Mouse (Mus musculus) CH12.LX (cell line): ENCODE measurements around the gene Zfp800. TPM values are rescaled to one million over a fixed set of nuclear protein-coding genes. Genes with fewer than 3 reads are reported as not detected.

Experiments
- DNase-seq: peaks from one replicate; pipeline ENCODE4 v3.0.0-alpha.2; 2013; ENCODE audit errors: extremely low read depth
- H3K27ac ChIP-seq: 2 replicates; pipeline ENCODE4 v1.5.1; 2012; ENCODE audit warnings: low read depth, mild to moderate bottlenecking, control low read depth, moderate library complexity; ENCODE audit not compliant: insufficient read depth
- H3K27me3 ChIP-seq: replicated peaks from 2 replicates; pipeline ENCODE3; 2012; ENCODE audit warnings: inconsistent platforms
- H3K36me3 ChIP-seq, 2 experiments: replicated peaks in 1 of 2; 2 replicates each; pipeline versions ENCODE3 to v1.6.1; 2012; ENCODE audit warnings: inconsistent platforms in 1 of 2, low read length in 1 of 2, mild to moderate bottlenecking in 1 of 2, mixed read lengths in 1 of 2, moderate library complexity in 1 of 2; ENCODE audit not compliant: control insufficient read depth in 1 of 2, insufficient read depth in 1 of 2
- H3K4me1 ChIP-seq, 2 experiments: 2 replicates each; pipeline ENCODE4 v1.6.1; 2012; ENCODE audit warnings: inconsistent platforms in 1 of 2, moderate library complexity in 1 of 2; ENCODE audit not compliant: insufficient read depth in 2 of 2, control insufficient read depth in 1 of 2
- H3K4me2 ChIP-seq: 2 replicates; pipeline ENCODE4 v1.6.1; 2012; ENCODE audit warnings: low read depth, mild to moderate bottlenecking, control low read depth; ENCODE audit not compliant: poor library complexity, insufficient read depth, severe bottlenecking
- H3K4me3 ChIP-seq, 3 experiments: fragments of 150-350 bp in 1 of 3; sonication (generic) in 1 of 3; replicated peaks in 1 of 3; 2 replicates each; pipeline versions ENCODE3 to v1.5.1; 2011 to 2012; ENCODE audit warnings: low read depth in 2 of 3, low read length in 2 of 3, mild to moderate bottlenecking in 2 of 3, moderate library complexity in 2 of 3, control low read depth in 1 of 3, improper control_type of control experiment in 1 of 3, inconsistent platforms in 1 of 3, mixed read lengths in 1 of 3; ENCODE audit not compliant: poor library complexity in 1 of 3
- H3K79me2 ChIP-seq: replicated peaks from 2 replicates; pipeline ENCODE4 v1.6.1; 2012; ENCODE audit warnings: mild to moderate bottlenecking, moderate library complexity; ENCODE audit not compliant: control insufficient read depth, poor library complexity, insufficient read depth, severe bottlenecking; ENCODE audit errors: extremely low read depth
- H3K9ac ChIP-seq: 2 replicates; pipeline ENCODE4 v1.6.1; 2012; ENCODE audit warnings: low read depth, mild to moderate bottlenecking, control low read depth, moderate library complexity; ENCODE audit not compliant: insufficient read depth
- H3K9me3 ChIP-seq: replicated peaks from 2 replicates; pipeline ENCODE3; 2012; ENCODE audit warnings: low read length, inconsistent platforms, mixed read lengths
- BHLHE40 ChIP-seq: IDR thresholded peaks from 2 replicates; pipeline ENCODE4 v1.6.1; 2011; ENCODE audit warnings: mild to moderate bottlenecking, low read depth, low read length, improper control_type of control experiment
- CHD1 ChIP-seq: IDR thresholded peaks from 2 replicates; pipeline ENCODE4 v1.6.1; 2012; ENCODE audit warnings: low read depth, low read length, improper control_type of control experiment, inconsistent platforms
- CHD2 ChIP-seq: IDR thresholded peaks from 2 replicates; pipeline ENCODE4 v1.6.1; 2011; ENCODE audit warnings: low read length, improper control_type of control experiment
- CTCF ChIP-seq, 2 experiments: IDR thresholded peaks in 1 of 2; conservative IDR thresholded peaks in 1 of 2; 2 replicates each; pipeline ENCODE4 v1.5.1; 2011 to 2012; ENCODE audit warnings: low read depth in 2 of 2, low read length in 2 of 2, improper control_type of control experiment in 1 of 2, inconsistent platforms in 1 of 2, mild to moderate bottlenecking in 1 of 2, moderate library complexity in 1 of 2
- E2F4 ChIP-seq: IDR thresholded peaks from 2 replicates; pipeline ENCODE4 v1.6.1; 2011; ENCODE audit warnings: low read depth, low read length, improper control_type of control experiment; ENCODE audit not compliant: insufficient replicate concordance
- ELF1 ChIP-seq: IDR thresholded peaks from 2 replicates; pipeline ENCODE4 v1.6.1; 2014; ENCODE audit warnings: low read depth, mild to moderate bottlenecking, inconsistent platforms, low read length, improper control_type of control experiment
- EP300 ChIP-seq: IDR thresholded peaks from 2 replicates; pipeline ENCODE4 v1.6.1; 2011; ENCODE audit warnings: low read length, improper control_type of control experiment
- ETS1 ChIP-seq: conservative IDR thresholded peaks from 2 replicates; pipeline ENCODE4 v1.6.1; 2012; ENCODE audit warnings: low read depth, mild to moderate bottlenecking, inconsistent platforms, low read length, improper control_type of control experiment, moderate library complexity
- GABPA ChIP-seq: IDR thresholded peaks from 2 replicates; pipeline ENCODE4 v1.6.1; 2012; ENCODE audit warnings: low read depth, low read length, improper control_type of control experiment, inconsistent platforms; ENCODE audit not compliant: insufficient replicate concordance
- HCFC1 ChIP-seq: IDR thresholded peaks from 2 replicates; pipeline ENCODE4 v1.6.1; 2012; ENCODE audit warnings: low read depth, mild to moderate bottlenecking, inconsistent platforms, low read length, improper control_type of control experiment
- IRF4 ChIP-seq: IDR thresholded peaks from 2 replicates; pipeline ENCODE4 v1.6.1; 2014; ENCODE audit warnings: low read depth, mild to moderate bottlenecking, inconsistent platforms, low read length, improper control_type of control experiment
- JUN ChIP-seq: IDR thresholded peaks from 2 replicates; pipeline ENCODE4 v1.6.1; 2011; ENCODE audit warnings: low read depth, mild to moderate bottlenecking, low read length, improper control_type of control experiment, moderate library complexity; ENCODE audit not compliant: insufficient read depth
- JUND ChIP-seq: conservative IDR thresholded peaks from 2 replicates; pipeline ENCODE4 v1.6.1; 2011; ENCODE audit warnings: low read depth, low read length, improper control_type of control experiment
- KAT2A ChIP-seq: IDR thresholded peaks from 2 replicates; pipeline ENCODE4 v1.6.1; 2012; ENCODE audit warnings: low read length, improper control_type of control experiment, inconsistent platforms; ENCODE audit not compliant: insufficient replicate concordance
- MAFK ChIP-seq: IDR thresholded peaks from 2 replicates; pipeline ENCODE4 v1.6.1; 2011; ENCODE audit warnings: low read length, improper control_type of control experiment; ENCODE audit not compliant: insufficient replicate concordance
- MAX ChIP-seq: IDR thresholded peaks from 2 replicates; pipeline ENCODE4 v1.6.1; 2011; ENCODE audit warnings: low read length, improper control_type of control experiment
- MAZ ChIP-seq: IDR thresholded peaks from 2 replicates; pipeline ENCODE4 v1.6.1; 2012; ENCODE audit warnings: low read depth, mild to moderate bottlenecking, inconsistent platforms, low read length, improper control_type of control experiment, moderate library complexity
- MEF2A ChIP-seq: IDR thresholded peaks from 2 replicates; pipeline ENCODE4 v1.6.1; 2014; ENCODE audit warnings: low read depth, mild to moderate bottlenecking, inconsistent platforms, low read length, improper control_type of control experiment, borderline replicate concordance
- MXI1 ChIP-seq: IDR thresholded peaks from 2 replicates; pipeline ENCODE4 v1.6.1; 2011; ENCODE audit warnings: mild to moderate bottlenecking, low read depth, low read length, improper control_type of control experiment
- MYC ChIP-seq: IDR thresholded peaks from 2 replicates; pipeline ENCODE4 v1.6.1; 2011; ENCODE audit warnings: low read depth, mild to moderate bottlenecking, improper control_type of control experiment, low read length
- NELFE ChIP-seq: IDR thresholded peaks from 2 replicates; pipeline ENCODE4 v1.6.1; 2011; ENCODE audit warnings: low read depth, low read length, improper control_type of control experiment
- NRF1 ChIP-seq: IDR thresholded peaks from 2 replicates; pipeline ENCODE4 v1.6.1; 2014; ENCODE audit warnings: low read depth, mild to moderate bottlenecking, inconsistent platforms, low read length, improper control_type of control experiment, moderate library complexity
- PAX5 ChIP-seq: IDR thresholded peaks from 2 replicates; pipeline ENCODE4 v1.6.1; 2012; ENCODE audit warnings: low read length, inconsistent platforms, mixed read lengths
- POLR2A ChIP-seq: IDR thresholded peaks from 2 replicates; pipeline ENCODE4 v1.6.1; 2011; ENCODE audit warnings: low read depth, mild to moderate bottlenecking, improper control_type of control experiment, low read length
- POLR2AphosphoS2 ChIP-seq: IDR thresholded peaks from 2 replicates; pipeline ENCODE4 v1.6.1; 2011; ENCODE audit warnings: low read depth, low read length, improper control_type of control experiment
- RAD21 ChIP-seq: IDR thresholded peaks from 2 replicates; pipeline ENCODE4 v1.6.1; 2011; ENCODE audit warnings: low read depth, mild to moderate bottlenecking, low read length, improper control_type of control experiment, moderate library complexity
- RCOR1 ChIP-seq: conservative IDR thresholded peaks from 2 replicates; pipeline ENCODE4 v1.6.1; 2012; ENCODE audit warnings: low read depth, mild to moderate bottlenecking, inconsistent platforms, low read length, improper control_type of control experiment
- SIN3A ChIP-seq: IDR thresholded peaks from 2 replicates; pipeline ENCODE4 v1.6.1; 2012; ENCODE audit warnings: low read length, improper control_type of control experiment, inconsistent platforms
- SMC3 ChIP-seq: IDR thresholded peaks from 2 replicates; pipeline ENCODE4 v1.6.1; 2011; ENCODE audit warnings: low read depth, low read length, improper control_type of control experiment
- TBP ChIP-seq: conservative IDR thresholded peaks from 2 replicates; pipeline ENCODE4 v1.6.1; 2011; ENCODE audit warnings: low read depth, low read length, improper control_type of control experiment
- TCF12 ChIP-seq: IDR thresholded peaks from 2 replicates; pipeline ENCODE4 v1.6.1; 2014; ENCODE audit warnings: low read depth, mild to moderate bottlenecking, inconsistent platforms, low read length, improper control_type of control experiment
- UBTF ChIP-seq: IDR thresholded peaks from 2 replicates; pipeline ENCODE4 v1.6.1; 2012; ENCODE audit warnings: low read depth, mild to moderate bottlenecking, inconsistent platforms, low read length, improper control_type of control experiment, moderate library complexity
- USF1 ChIP-seq: IDR thresholded peaks from 2 replicates; pipeline ENCODE4 v1.6.1; 2014; ENCODE audit warnings: low read depth, mild to moderate bottlenecking, inconsistent platforms, low read length, improper control_type of control experiment
- USF2 ChIP-seq: conservative IDR thresholded peaks from 2 replicates; pipeline ENCODE4 v1.6.1; 2011; ENCODE audit warnings: low read depth, low read length, improper control_type of control experiment
- ZC3H11A ChIP-seq: IDR thresholded peaks from 2 replicates; pipeline ENCODE4 v1.6.1; 2012; ENCODE audit warnings: low read depth, mild to moderate bottlenecking, inconsistent platforms, low read length, improper control_type of control experiment
- ZKSCAN1 ChIP-seq: IDR thresholded peaks from 2 replicates; pipeline ENCODE4 v1.6.1; 2012; ENCODE audit warnings: low read depth, inconsistent platforms, low read length, improper control_type of control experiment, borderline replicate concordance
- ZMIZ1 ChIP-seq: IDR thresholded peaks from 2 replicates; pipeline ENCODE4 v1.6.1; 2012; ENCODE audit warnings: low read depth, mild to moderate bottlenecking, inconsistent platforms, low read length, improper control_type of control experiment
- ZNF384 ChIP-seq: IDR thresholded peaks from 2 replicates; pipeline ENCODE4 v1.6.1; 2012; ENCODE audit warnings: low read depth, low read length, improper control_type of control experiment, inconsistent platforms
- dilution Hi-C: fragments of 300-500 bp; cut with MboI; formaldehyde crosslinking; loops from 2 replicates; pipeline ENCODE4 v1.14.3; 2020; ENCODE audit warnings: low sequenced_read_pairs; ENCODE audit not compliant: extremely low pct_unique_long_range_greater_than_20kb, extremely low pct_ligation_motif_present
- in situ Hi-C: fragments of 300-500 bp; cut with MboI; formaldehyde crosslinking; loops from 3 replicates; pipeline ENCODE4 v1.14.3; 2019; ENCODE audit warnings: low sequenced_read_pairs, low pct_ligation_motif_present, low pct_unique_long_range_greater_than_20kb, mixed read lengths
- polyA plus RNA-seq: library from polyadenylated mRNA; unstranded; fragments of >175 nt; gene quantifications from 2 replicates; pipeline ENCODE4 v1.2.1, GENCODE M21; 2012; ENCODE audit warnings: low read depth; ENCODE audit not compliant: insufficient read length
- total RNA-seq, 2 experiments: library from RNA; depleted of rRNA; stranded (reverse); fragments of 300-350 nt in 1 of 2; fragments of >200 nt in 1 of 2; gene quantifications; 2 replicates each; pipeline ENCODE4 v1.2.3; 2012 to 2014

Gene Zfp800
- total and polyA plus RNA-seq, 3 experiments: 19.1 to 49.5 (median 19.5) TPM

- no peak for TF ChIP-seq POLR2AphosphoS2
- no peak for TF ChIP-seq ZC3H11A
- no peak for TF ChIP-seq SMC3
- no peak for TF ChIP-seq E2F4
- TF ChIP-seq NELFE: peak; percentile 67
- TF ChIP-seq ZNF384: no peak
- TF ChIP-seq IRF4: peak; percentile 26; the same call in 1 of the 2 replicates
- TF ChIP-seq UBTF: no peak
- TF ChIP-seq RCOR1: no peak
- TF ChIP-seq MAZ: no peak
- no peak for TF ChIP-seq BHLHE40
- no peak for TF ChIP-seq GABPA
- 0 out of 2 replicates have a peak, but pooled peaks have one; percentile 34 for TF ChIP-seq ZMIZ1
- peak; percentile 43 for TF ChIP-seq HCFC1
- no peak for TF ChIP-seq CTCF (conservative IDR thresholded peaks at IDR 0.05 in 1 of 2, IDR thresholded peaks at IDR 0.05 in 1 of 2; ENCODE audit: low read depth in 2 of 2, low read length in 2 of 2)
- TF ChIP-seq MAFK: no peak
- no peak for TF ChIP-seq KAT2A
- TF ChIP-seq TCF12: peak; percentile 44; the same call in 1 of the 2 replicates
- TF ChIP-seq ETS1: no peak
- no peak for TF ChIP-seq MAX
- TF ChIP-seq CHD1: no peak
- TF ChIP-seq RAD21: no peak
- no peak for TF ChIP-seq MYC
- TF ChIP-seq MXI1: no peak
- TF ChIP-seq ZKSCAN1: no peak
- TF ChIP-seq CHD2: no peak
- no peak for TF ChIP-seq JUND
- TF ChIP-seq SIN3A: 0 out of 2 replicates have a peak, but pooled peaks have one; percentile 54
- TF ChIP-seq USF1: peak; percentile 70
- TF ChIP-seq TBP: 0 out of 2 replicates have a peak, but pooled peaks have one; percentile 44
- no peak for TF ChIP-seq JUN
- TF ChIP-seq USF2: no peak
- no peak for TF ChIP-seq EP300
- TF ChIP-seq MEF2A: no peak
- TF ChIP-seq POLR2A: peak; percentile 81
- TF ChIP-seq PAX5: no peak
- peak; percentile 86 for TF ChIP-seq ELF1
- TF ChIP-seq NRF1: no peak
- TF ChIP-seq, all 38 proteins: peak for 10
- H3K36me3 ChIP-seq: peaks cover 22 to 57% of the 10 kb centered on the region in 2 experiments
- H3K79me2 ChIP-seq: peaks cover 10% of the 10 kb centered on the region
- in situ Hi-C loops: loop anchor here (25.0 kb wide), 1 partner anchor 589 kb away; no protein-coding TSS in a partner anchor
- dilution Hi-C loops: no loop called here
- H3K4me1 ChIP-seq: peaks cover 16 to 41% of the 10 kb centered on the region in 2 experiments
- H3K27ac ChIP-seq: peak within 1 kb of the TSS; percentile 16; the same call in 1 of the 2 replicates
- DNase-seq: peak; percentile 79
- H3K9ac ChIP-seq: peak within 1 kb of the TSS; percentile 96
- no peaks in the 10 kb centered on the region for H3K9me3 ChIP-seq
- H3K4me2 ChIP-seq: peak within 1 kb of the TSS; percentile 77
- peak within 1 kb of the TSS; percentile 75 to 95 (median 88) for H3K4me3 ChIP-seq
- H3K27me3 ChIP-seq: no peaks in the 10 kb centered on the region
These were observed 25.5 kb upstream of the Zfp800 start, which contains the start of gene Arf5 for GRCm38 (mm10) chr6:28423313-28423712. Arf5 (plus strand) TSS chr6:28423560.
